Mouse (Mus musculus) embryo, embryonic 9.5 days (tissue): ENCODE measurements around the gene Negr1.

Experiments used
- DNase-seq: peaks from one replicate; pipeline ENCODE4 v3.0.0-alpha.2; 2017; ENCODE audit errors: extremely low spot score

Negr1 gene

GRCm38 (mm10) chr3:156903925-156904576 lies 342.5 kb downstream of the Negr1 start:
- no peak for DNase-seq

- DNase-seq = no peak
Observed at GRCm38 (mm10) chr3:156912816-156913215, 351.2 kb downstream of the Negr1 start.

- DNase-seq = no peak
Observed at GRCm38 (mm10) chr3:156921369-156921768, 359.8 kb downstream of the Negr1 start.

- DNase-seq = no peak
Observed at GRCm38 (mm10) chr3:156923159-156923558, 361.6 kb downstream of the Negr1 start.

- DNase-seq = no peak
Observed at GRCm38 (mm10) chr3:156925102-156925501, 363.5 kb downstream of the Negr1 start.

GRCm38 (mm10) chr3:156928396-156929061 lies 366.9 kb downstream of the Negr1 start:
- no peak for DNase-seq

GRCm38 (mm10) chr3:156929062-156929397 lies 367.4 kb downstream of the Negr1 start:
- DNase-seq = no peak

- no peak for DNase-seq
Observed at GRCm38 (mm10) chr3:156929677-156930440, 368.3 kb downstream of the Negr1 start.

- DNase-seq = no peak
Observed at GRCm38 (mm10) chr3:156931011-156931410, 369.4 kb downstream of the Negr1 start.

GRCm38 (mm10) chr3:156931540-156931939 lies 369.9 kb downstream of the Negr1 start:
- DNase-seq = no peak

- DNase-seq = no peak
Observed at GRCm38 (mm10) chr3:156934778-156935290, 373.2 kb downstream of the Negr1 start.

- DNase-seq = peak; percentile 14
Observed at GRCm38 (mm10) chr3:156947404-156947803, 385.8 kb downstream of the Negr1 start.

- no peak for DNase-seq
Observed at GRCm38 (mm10) chr3:156952970-156953369, 391.4 kb downstream of the Negr1 start.

- DNase-seq = no peak
Observed at GRCm38 (mm10) chr3:156955094-156955493, 393.5 kb downstream of the Negr1 start.

- DNase-seq = no peak
Observed at GRCm38 (mm10) chr3:156958640-156959039, 397.0 kb downstream of the Negr1 start.

GRCm38 (mm10) chr3:156968764-156969163 lies 407.2 kb downstream of the Negr1 start:
- DNase-seq = no peak

GRCm38 (mm10) chr3:156971104-156971503 lies 409.5 kb downstream of the Negr1 start:
- DNase-seq = no peak

- no peak for DNase-seq
Observed at GRCm38 (mm10) chr3:156976816-156977215, 415.2 kb downstream of the Negr1 start.

- DNase-seq = no peak
Observed at GRCm38 (mm10) chr3:156980042-156980716, 418.6 kb downstream of the Negr1 start.

- no peak for DNase-seq
Observed at GRCm38 (mm10) chr3:156982102-156982501, 420.5 kb downstream of the Negr1 start.

- no peak for DNase-seq
Observed at GRCm38 (mm10) chr3:156987113-156987512, 425.5 kb downstream of the Negr1 start.

GRCm38 (mm10) chr3:156992171-156992570 lies 430.6 kb downstream of the Negr1 start:
- no peak for DNase-seq
